Mouse (Mus musculus) midbrain, embryonic 13.5 days (tissue): ENCODE data around the gene Ralgps1. TPM values are rescaled to one million over a fixed set of nuclear protein-coding genes. Genes with fewer than 3 reads are reported as not detected.

Source experiments
- ATAC-seq: fragments of 200-750 bp; cut with Nextera tagmentation; 2 replicates; pipeline ENCODE4 v1.8.0; 2017; ENCODE audit warnings: mild to moderate bottlenecking, moderate TSS enrichment, moderate library complexity
- H3K27ac ChIP-seq: fragments of 300-500 bp; sonication (generic); 2 replicates; pipeline ENCODE4 v1.5.1; 2015; ENCODE audit warnings: inconsistent platforms, mild to moderate bottlenecking, moderate library complexity
- H3K27me3 ChIP-seq: fragments of 300-500 bp; sonication (generic); 2 replicates; pipeline ENCODE4 v1.6.1; 2015; ENCODE audit warnings: mild to moderate bottlenecking, inconsistent platforms
- H3K36me3 ChIP-seq: fragments of 300-500 bp; sonication (generic); 2 replicates; pipeline ENCODE4 v1.6.1; 2015; ENCODE audit warnings: mild to moderate bottlenecking, inconsistent platforms
- H3K4me1 ChIP-seq: fragments of 300-500 bp; sonication (generic); replicated peaks from 2 replicates; pipeline ENCODE4 v1.6.1; 2015; ENCODE audit warnings: inconsistent platforms
- H3K4me2 ChIP-seq: fragments of 300-500 bp; sonication (generic); replicated peaks from 2 replicates; pipeline ENCODE4 v1.6.1; 2015; ENCODE audit warnings: moderate library complexity, mild to moderate bottlenecking, inconsistent platforms
- H3K4me3 ChIP-seq: fragments of 300-500 bp; sonication (generic); replicated peaks from 2 replicates; pipeline ENCODE4 v1.5.1; 2015; ENCODE audit warnings: mild to moderate bottlenecking, inconsistent platforms
- H3K9ac ChIP-seq: fragments of 300-500 bp; sonication (generic); replicated peaks from 2 replicates; pipeline ENCODE4 v1.6.1; 2015; ENCODE audit warnings: mild to moderate bottlenecking, inconsistent platforms
- H3K9me3 ChIP-seq: fragments of 300-500 bp; sonication (generic); 2 replicates; pipeline ENCODE4 v1.6.1; 2016; ENCODE audit warnings: mild to moderate bottlenecking, inconsistent platforms
- WGBS: fragments of 180-500 bp; shearing (Covaris S2); methylation state at CpG from one replicate; pipeline ENCODE4 v1.1.7; 2015; 5-methylcytosine and 5-hydroxymethylcytosine counted together
- polyA plus RNA-seq: library from polyadenylated mRNA; unstranded; fragments of >200 nt; fragmentation: Nextera tagmentation; extraction: Ambion mirVana; gene quantifications from 2 replicates; pipeline ENCODE4 v1.2.1, GENCODE M21; 2015

Ralgps1 gene
- polyA plus RNA-seq, 1 experiment from 2014 or later, result 37.0 TPM

DNA sequence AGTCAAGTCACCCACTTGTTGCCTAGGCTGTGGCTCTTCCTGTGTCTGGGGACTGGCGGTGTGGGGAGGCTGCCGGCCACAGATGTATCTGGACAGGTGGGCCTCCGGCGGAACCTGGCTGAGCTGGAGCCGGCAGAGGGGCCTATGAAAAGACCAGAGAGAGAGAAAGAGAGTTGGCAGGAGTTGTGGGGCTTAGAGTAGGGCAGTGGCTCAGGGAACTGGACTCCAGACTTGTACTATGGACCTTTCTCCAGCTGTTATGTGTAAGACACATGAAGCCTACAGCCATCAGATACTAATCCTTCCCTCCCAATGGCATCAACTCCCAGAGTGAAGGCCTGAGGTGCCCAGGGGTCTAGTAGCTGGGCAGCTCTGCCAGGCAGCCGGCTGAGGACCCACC, 212.4 kb downstream of the Ralgps1 start:
- no peaks in the 10 kb centered on the region for H3K4me1 ChIP-seq
- H3K4me3 ChIP-seq, result no peak overlapping the region
- no peaks in the 10 kb centered on the region for H3K27me3 ChIP-seq
- no peaks in the 10 kb centered on the region for H3K9me3 ChIP-seq
- 92% methylated on average over 6 of the region's 6 CpGs for WGBS
- no peak for ATAC-seq
- H3K27ac ChIP-seq, result no peak overlapping the region
- no peak overlapping the region for H3K9ac ChIP-seq
- no peak overlapping the region for H3K4me2 ChIP-seq
- peaks cover 67% of the 10 kb centered on the region for H3K36me3 ChIP-seq

DNA sequence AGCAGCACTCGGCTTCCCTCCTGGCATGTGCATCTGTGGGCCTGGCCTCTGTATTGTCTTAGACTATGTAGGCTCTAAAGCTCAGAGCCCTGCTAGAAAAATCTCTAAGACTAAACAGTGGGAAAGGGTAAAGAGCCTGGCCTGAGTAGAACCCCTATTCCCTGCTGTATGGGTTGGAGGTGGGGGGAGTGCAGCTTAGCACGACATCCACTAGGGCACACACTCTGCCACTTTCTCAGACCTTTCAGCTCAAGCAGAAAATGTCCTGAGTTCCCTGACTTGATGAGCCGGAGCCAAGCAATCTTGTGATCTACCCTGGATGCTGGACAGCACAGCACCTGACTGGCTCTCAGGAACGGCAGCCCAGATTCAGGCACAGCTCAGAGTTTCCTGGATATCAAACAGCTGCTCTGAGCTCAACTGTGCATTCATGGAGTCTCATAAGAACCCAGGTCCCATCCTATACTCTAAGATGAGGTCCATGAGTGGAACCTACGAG, 215.0 kb downstream of the Ralgps1 start:
- Histone ChIP-seq H3K9me3 (no peaks in the 10 kb centered on the region), H3K4me1 (no peaks in the 10 kb centered on the region), H3K4me3 (no peak overlapping the region), H3K9ac (no peak overlapping the region), H3K4me2 (no peak overlapping the region), H3K36me3 (peaks cover 57% of the 10 kb centered on the region), H3K27ac (no peak overlapping the region), H3K27me3 (no peaks in the 10 kb centered on the region)
- WGBS, result 78% methylated on average over 5 of the region's 5 CpGs
- ATAC-seq, result no peak

GRCm38 (mm10) chr2:33154751-33155372, 216.4 kb downstream of the Ralgps1 start:
- peak; percentile 72 for ATAC-seq

DNA sequence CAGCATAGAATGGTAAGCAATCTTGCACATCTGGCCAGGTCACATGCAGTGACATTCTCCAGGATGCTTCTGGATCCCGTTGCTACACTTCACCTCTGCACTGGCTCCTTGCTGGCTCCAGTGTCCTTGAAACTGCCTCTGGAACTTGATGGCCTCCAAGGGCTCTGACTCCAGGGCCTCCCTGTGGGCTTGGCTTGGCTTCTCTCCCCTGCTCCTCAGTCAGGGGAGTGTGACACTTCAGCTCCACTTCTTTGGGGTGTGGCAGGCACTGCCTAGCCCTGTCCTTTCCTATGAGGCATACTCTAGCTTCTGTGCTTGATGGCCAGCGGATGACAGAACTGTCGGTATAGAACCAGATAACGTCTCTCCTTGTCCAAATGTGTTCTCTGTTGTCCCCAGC, 224.3 kb downstream of the Ralgps1 start:
- ATAC-seq, result no peak
- Histone ChIP-seq H3K4me2 (no peak overlapping the region), H3K27me3 (no peaks in the 10 kb centered on the region), H3K4me3 (no peak overlapping the region), H3K4me1 (no peaks in the 10 kb centered on the region), H3K27ac (no peak overlapping the region), H3K9me3 (no peaks in the 10 kb centered on the region), H3K36me3 (peaks cover 60% of the 10 kb centered on the region), H3K9ac (no peak overlapping the region)
- 93% methylated on average over 4 of the region's 4 CpGs for WGBS

More at GRCm38 (mm10) chr2:33154751-33155372, 216.4 kb downstream of the Ralgps1 start:
- Histone ChIP-seq H3K4me2 (no peak overlapping the region), H3K27ac (no peak overlapping the region), H3K9ac (no peak overlapping the region), H3K4me3 (no peak overlapping the region), H3K27me3 (no peaks in the 10 kb centered on the region), H3K9me3 (no peaks in the 10 kb centered on the region), H3K4me1 (no peaks in the 10 kb centered on the region), H3K36me3 (peaks cover 57% of the 10 kb centered on the region)
- 26% methylated on average over 5 of the region's 5 CpGs for WGBS

- ATAC-seq, result no peak
Observed at GRCm38 (mm10) chr2:33143292-33143691, 228.0 kb downstream of the Ralgps1 start.

DNA sequence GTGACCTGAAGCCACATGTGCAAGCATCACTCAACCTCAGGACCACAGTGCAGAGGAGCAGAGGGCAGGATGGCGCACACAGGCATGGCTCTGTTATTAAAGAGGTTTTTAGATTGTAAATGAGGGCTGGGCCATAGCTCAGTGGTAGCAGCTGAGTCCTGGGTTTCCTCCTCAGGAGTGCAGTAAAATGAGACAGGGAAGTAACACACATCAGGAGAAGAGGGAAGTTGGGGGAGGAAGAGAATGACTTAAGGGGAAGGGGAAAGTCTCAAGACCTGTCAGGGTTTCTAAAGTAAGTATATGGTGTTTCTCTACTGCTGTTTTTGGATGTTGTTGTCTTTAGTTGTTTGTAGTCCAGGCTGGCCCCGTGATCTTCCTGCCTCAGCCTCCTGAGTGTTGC, 232.8 kb downstream of the Ralgps1 start:
- no peak overlapping the region for H3K27ac ChIP-seq

More at GRCm38 (mm10) chr2:33143292-33143691, 228.0 kb downstream of the Ralgps1 start:
- no peaks in the 10 kb centered on the region for H3K9me3 ChIP-seq
- no peak overlapping the region for H3K4me3 ChIP-seq
- H3K27ac ChIP-seq, result no peak overlapping the region
- H3K27me3 ChIP-seq, result no peaks in the 10 kb centered on the region
- no peaks in the 10 kb centered on the region for H3K4me1 ChIP-seq
- H3K9ac ChIP-seq, result no peak overlapping the region
- peaks cover 59% of the 10 kb centered on the region for H3K36me3 ChIP-seq
- WGBS, result 92% methylated on average over 2 of the region's 2 CpGs
- no peak overlapping the region for H3K4me2 ChIP-seq

GRCm38 (mm10) chr2:33137731-33138130, 233.6 kb downstream of the Ralgps1 start:
- 93% methylated on average over 4 of the region's 4 CpGs for WGBS
- H3K4me1 ChIP-seq, result no peaks in the 10 kb centered on the region
- ATAC-seq, result no peak
- H3K4me2 ChIP-seq, result no peak overlapping the region
- H3K9me3 ChIP-seq, result no peaks in the 10 kb centered on the region
- H3K36me3 ChIP-seq, result peaks cover 37% of the 10 kb centered on the region
- H3K27me3 ChIP-seq, result peaks cover 12% of the 10 kb centered on the region
- H3K9ac ChIP-seq, result no peak overlapping the region
- H3K27ac ChIP-seq, result no peak overlapping the region
- H3K4me3 ChIP-seq, result no peak overlapping the region

More for the DNA sequence above, 232.8 kb downstream of the Ralgps1 start:
- no peak for ATAC-seq
- Histone ChIP-seq H3K27me3 (peaks cover 8% of the 10 kb centered on the region), H3K9me3 (no peaks in the 10 kb centered on the region), H3K4me1 (no peaks in the 10 kb centered on the region), H3K36me3 (peaks cover 44% of the 10 kb centered on the region), H3K4me2 (no peak overlapping the region), H3K9ac (no peak overlapping the region), H3K4me3 (no peak overlapping the region)
- 86% methylated on average over 2 of the region's 2 CpGs for WGBS

GRCm38 (mm10) chr2:33137244-33137643, 234.0 kb downstream of the Ralgps1 start:
- Histone ChIP-seq H3K36me3 (peaks cover 36% of the 10 kb centered on the region), H3K4me3 (no peak overlapping the region), H3K27ac (no peak overlapping the region), H3K4me2 (no peak overlapping the region), H3K9me3 (no peaks in the 10 kb centered on the region), H3K27me3 (peaks cover 17% of the 10 kb centered on the region), H3K4me1 (no peaks in the 10 kb centered on the region), H3K9ac (no peak overlapping the region)
- 94% methylated on average over 9 of the region's 9 CpGs for WGBS
- no peak for ATAC-seq

DNA sequence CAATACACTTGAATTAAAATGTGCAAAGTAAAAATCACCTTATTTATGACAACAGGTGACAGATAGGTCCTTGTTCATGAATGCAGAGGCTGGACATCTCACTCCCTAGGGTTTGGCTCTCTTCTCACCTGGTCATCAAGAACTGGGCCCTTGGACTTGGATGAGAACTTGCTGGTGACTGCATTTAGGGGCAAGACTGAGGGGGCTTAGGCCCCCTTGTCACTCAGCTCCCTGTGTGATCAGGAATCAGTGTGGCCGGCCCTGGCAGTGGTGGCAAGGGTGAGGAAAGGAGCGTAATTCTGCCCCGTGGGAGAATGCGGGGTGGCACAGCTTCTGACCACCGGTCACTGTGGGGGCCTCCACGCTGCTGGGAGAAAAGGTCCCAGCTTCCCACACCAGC, 234.9 kb downstream of the Ralgps1 start:
- Histone ChIP-seq H3K9me3 (no peaks in the 10 kb centered on the region), H3K4me1 (peaks cover 5% of the 10 kb centered on the region), H3K27me3 (peaks cover 26% of the 10 kb centered on the region), H3K4me3 (no peak overlapping the region), H3K36me3 (peaks cover 36% of the 10 kb centered on the region), H3K9ac (no peak overlapping the region), H3K4me2 (no peak overlapping the region), H3K27ac (no peak overlapping the region)
- 95% methylated on average over 6 of the region's 6 CpGs for WGBS
- no peak for ATAC-seq

DNA sequence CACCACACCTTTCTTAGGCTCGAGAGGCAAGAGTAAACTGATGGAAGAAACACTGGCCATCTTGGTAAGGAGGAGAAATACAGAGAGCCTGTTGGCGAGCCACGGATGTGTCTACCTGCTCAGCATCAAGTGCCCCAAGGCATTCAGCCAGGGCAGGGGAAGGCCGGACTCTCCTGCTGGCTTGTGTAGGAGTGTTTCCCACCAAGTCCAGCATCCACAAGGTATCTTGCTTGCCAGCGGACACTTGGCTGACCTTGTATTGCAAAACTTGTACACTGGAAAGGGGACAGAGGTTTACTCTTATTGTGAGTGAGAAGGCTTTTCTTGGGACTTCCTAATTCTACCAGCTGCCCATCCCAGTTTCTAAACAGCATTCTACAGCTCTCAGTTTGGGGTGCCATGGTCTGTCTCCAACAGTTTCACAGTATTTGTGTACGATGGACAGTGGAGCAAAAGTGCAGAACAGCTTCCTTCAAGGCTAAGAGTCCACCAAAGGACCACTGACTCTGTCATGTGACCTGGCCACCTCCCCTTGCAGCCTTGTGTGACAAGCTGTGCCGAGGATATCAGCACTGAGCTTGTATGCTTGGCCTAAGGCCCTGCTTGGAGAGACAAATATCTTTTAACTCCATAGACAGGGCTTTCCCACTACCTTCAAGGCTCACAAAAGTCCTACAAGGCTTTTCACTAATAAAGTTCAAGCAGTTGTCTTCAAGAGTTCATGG, 236.4 kb downstream of the Ralgps1 start:
- Histone ChIP-seq H3K4me1 (peaks cover 12% of the 10 kb centered on the region), H3K9me3 (no peaks in the 10 kb centered on the region), H3K9ac (no peak overlapping the region), H3K4me2 (no peak overlapping the region), H3K27me3 (peaks cover 27% of the 10 kb centered on the region), H3K4me3 (no peak overlapping the region), H3K27ac (no peak overlapping the region), H3K36me3 (peaks cover 27% of the 10 kb centered on the region)
- 83% methylated on average over 7 of the region's 7 CpGs for WGBS
- ATAC-seq, result no peak

DNA sequence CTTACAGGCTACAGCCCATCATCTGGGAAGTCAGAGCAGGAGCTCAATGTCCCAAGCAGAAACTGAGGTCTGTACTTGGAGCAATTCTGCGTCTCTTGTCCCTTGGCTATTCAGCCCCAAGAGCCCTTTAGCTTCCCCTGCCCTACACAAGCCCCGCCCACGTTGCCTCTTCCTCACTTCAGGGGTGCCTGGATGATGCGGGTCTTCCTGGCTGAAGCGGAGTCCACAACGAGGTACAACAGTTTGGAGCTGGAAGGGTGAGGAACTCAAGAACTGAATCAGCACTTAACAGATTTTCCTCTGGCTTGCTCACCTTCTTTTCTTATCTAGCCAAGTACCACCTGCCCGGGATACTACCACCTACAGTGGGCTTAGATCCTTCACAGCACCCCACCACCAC, 239.0 kb downstream of the Ralgps1 start:
- 4% methylated on average over 7 of the region's 7 CpGs for WGBS
- H3K27me3 ChIP-seq, result peaks cover 35% of the 10 kb centered on the region
- H3K9me3 ChIP-seq, result no peaks in the 10 kb centered on the region
- H3K27ac ChIP-seq, result no peak overlapping the region
- no peak overlapping the region for H3K4me2 ChIP-seq
- H3K4me1 ChIP-seq, result peaks cover 24% of the 10 kb centered on the region
- ATAC-seq, result no peak
- no peak overlapping the region for H3K4me3 ChIP-seq
- no peak overlapping the region for H3K9ac ChIP-seq
- H3K36me3 ChIP-seq, result peaks cover 14% of the 10 kb centered on the region

GRCm38 (mm10) chr2:33131500-33132092, 239.7 kb downstream of the Ralgps1 start, which contains the start of gene Garnl3:
Gene Garnl3, minus strand, starts transcription at chr2:33131654.
- H3K4me1 ChIP-seq, result peaks cover 24% of the 10 kb centered on the region
- H3K9me3 ChIP-seq, result no peaks in the 10 kb centered on the region
- H3K4me3 ChIP-seq, result peak within 1 kb of the TSS; percentile 71
- peak within 1 kb of the TSS; percentile 81; the same call in 1 of the 2 replicates for H3K9ac ChIP-seq
- under 1% methylated on average over 22 of the region's 22 CpGs for WGBS
- peak within 1 kb of the TSS; percentile 99 for H3K4me2 ChIP-seq
- peak; percentile 74 for ATAC-seq
- H3K27ac ChIP-seq, result no peak within 1 kb of the TSS; the same call in 1 of the 2 replicates
- H3K27me3 ChIP-seq, result peaks cover 35% of the 10 kb centered on the region
- H3K36me3 ChIP-seq, result peaks cover 9% of the 10 kb centered on the region
